Mouse (Mus musculus) liver, embryonic 16.5 days (tissue): ENCODE data around the gene Eef1e1. TPM values are rescaled to one million over a fixed set of nuclear protein-coding genes. Genes with fewer than 3 reads are reported as not detected.

Source experiments
- ATAC-seq: fragments of 200-750 bp; cut with Nextera tagmentation; 2 replicates; pipeline ENCODE4 v1.8.0; 2017; ENCODE audit warnings: low read depth, mild to moderate bottlenecking, moderate number of reproducible peaks, moderate library complexity
- H3K27ac ChIP-seq: fragments of 300-500 bp; sonication (generic); 2 replicates; pipeline ENCODE4 v1.5.1; 2014; ENCODE audit warnings: mild to moderate bottlenecking, low read length
- H3K27me3 ChIP-seq: fragments of 300-500 bp; sonication (generic); 2 replicates; pipeline ENCODE4 v1.6.1; 2014; ENCODE audit warnings: low read depth, low read length, mixed read lengths; ENCODE audit not compliant: control insufficient read depth, insufficient read depth
- H3K36me3 ChIP-seq: fragments of 300-500 bp; sonication (generic); 2 replicates; pipeline ENCODE4 v1.6.1; 2014; ENCODE audit warnings: mild to moderate bottlenecking; ENCODE audit not compliant: control insufficient read depth, insufficient read depth
- H3K4me1 ChIP-seq: fragments of 300-500 bp; sonication (generic); 2 replicates; pipeline ENCODE4 v1.6.1; 2014; ENCODE audit warnings: low read depth, low read length, mixed read lengths; ENCODE audit not compliant: control insufficient read depth
- H3K4me2 ChIP-seq: fragments of 300-500 bp; sonication (generic); 2 replicates; pipeline ENCODE4 v1.6.1; 2014; ENCODE audit warnings: low read depth, low read length, mixed read lengths
- H3K4me3 ChIP-seq: fragments of 300-500 bp; sonication (generic); 2 replicates; pipeline ENCODE4 v1.5.1; 2014; ENCODE audit warnings: low read depth, mild to moderate bottlenecking, low read length
- H3K9ac ChIP-seq: fragments of 300-500 bp; sonication (generic); 2 replicates; pipeline ENCODE4 v1.6.1; 2014; ENCODE audit warnings: low read depth, low read length
- H3K9me3 ChIP-seq: fragments of 300-500 bp; sonication (generic); replicated peaks from 2 replicates; pipeline ENCODE4 v1.6.1; 2016; ENCODE audit warnings: low read length; ENCODE audit not compliant: control insufficient read depth
- whole genome bisulfite sequencing: fragments of 180-500 bp; shearing (Covaris S2); extraction: QIAGEN DNeasy Blood & Tissue Kit; methylation state at CpG from one replicate; pipeline ENCODE4 v1.1.7; 2014; ENCODE audit not compliant: insufficient replicate concordance; 5-methylcytosine and 5-hydroxymethylcytosine counted together
- polyA plus RNA-seq: library from polyadenylated mRNA; unstranded; fragments of >200 nt; fragmentation: Nextera tagmentation; extraction: Ambion mirVana; gene quantifications from 2 replicates; pipeline ENCODE4 v1.2.1, GENCODE M21; 2015

Eef1e1 gene
- polyA plus RNA-seq, 1 experiment from 2014 or later, result 31.4 TPM

- no peak overlapping the region; the same call in 1 of the 2 replicates for H3K4me3 ChIP-seq
- ATAC-seq, result no peak
- peaks cover 20% of the 10 kb centered on the region for H3K4me1 ChIP-seq
- H3K27me3 ChIP-seq, result no peaks in the 10 kb centered on the region
- no peak overlapping the region for H3K9ac ChIP-seq
- H3K9me3 ChIP-seq, result peaks cover 6% of the 10 kb centered on the region
- H3K4me2 ChIP-seq, result peak overlapping the region; percentile 79
- H3K27ac ChIP-seq, result no peak overlapping the region
- 54% methylated on average over 12 of the region's 12 CpGs for WGBS
- H3K36me3 ChIP-seq, result peaks cover 10% of the 10 kb centered on the region
Observed at GRCm38 (mm10) chr13:38659524-38660136, 772 bp upstream of the Eef1e1 start.

- no peak overlapping the region for H3K27ac ChIP-seq
- H3K9me3 ChIP-seq, result peaks cover 6% of the 10 kb centered on the region
- WGBS, result 6% methylated on average over 4 of the region's 4 CpGs
- H3K4me2 ChIP-seq, result peak overlapping the region; percentile 79
- H3K9ac ChIP-seq, result peak overlapping the region; percentile 79
- no peaks in the 10 kb centered on the region for H3K27me3 ChIP-seq
- peaks cover 13% of the 10 kb centered on the region for H3K4me1 ChIP-seq
- peaks cover 24% of the 10 kb centered on the region for H3K36me3 ChIP-seq
- H3K4me3 ChIP-seq, result peak overlapping the region; percentile 83
- ATAC-seq, result no peak
Observed at GRCm38 (mm10) chr13:38657865-38658264, 993 bp downstream of the Eef1e1 start.

- Histone ChIP-seq H3K9ac (no peak overlapping the region), H3K27me3 (no peaks in the 10 kb centered on the region), H3K4me3 (no peak overlapping the region), H3K9me3 (no peaks in the 10 kb centered on the region), H3K4me2 (no peak overlapping the region), H3K27ac (no peak overlapping the region), H3K36me3 (peaks cover 74% of the 10 kb centered on the region), H3K4me1 (no peaks in the 10 kb centered on the region)
- ATAC-seq, result no peak
- 83% methylated on average over 4 of the region's 4 CpGs for WGBS
Observed at GRCm38 (mm10) chr13:38650292-38650691, 8.6 kb downstream of the Eef1e1 start.

- Histone ChIP-seq H3K27me3 (no peaks in the 10 kb centered on the region), H3K4me2 (no peak overlapping the region), H3K4me3 (no peak overlapping the region), H3K27ac (no peak overlapping the region), H3K4me1 (no peaks in the 10 kb centered on the region), H3K9me3 (no peaks in the 10 kb centered on the region), H3K36me3 (peaks cover 74% of the 10 kb centered on the region), H3K9ac (no peak overlapping the region)
- WGBS, result 71% methylated on average over 4 of the region's 4 CpGs
- ATAC-seq, result no peak
Observed at GRCm38 (mm10) chr13:38649069-38649468, 9.8 kb downstream of the Eef1e1 start.

- no peak for ATAC-seq
- WGBS, result 86% methylated on average over 5 of the region's 5 CpGs
- H3K9ac ChIP-seq, result no peak overlapping the region
Observed at GRCm38 (mm10) chr13:38641414-38641813, 17.4 kb downstream of the Eef1e1 start.

GRCm38 (mm10) chr13:38640961-38641360 lies 17.9 kb downstream of the Eef1e1 start:
- Histone ChIP-seq H3K4me1 (no peaks in the 10 kb centered on the region), H3K9ac (no peak overlapping the region), H3K4me2 (no peak overlapping the region), H3K27me3 (no peaks in the 10 kb centered on the region), H3K36me3 (peaks cover 22% of the 10 kb centered on the region), H3K27ac (no peak overlapping the region), H3K4me3 (no peak overlapping the region), H3K9me3 (no peaks in the 10 kb centered on the region)
- no peak for ATAC-seq
- WGBS, result 87% methylated on average over 5 of the region's 5 CpGs

More at GRCm38 (mm10) chr13:38641414-38641813, 17.4 kb downstream of the Eef1e1 start:
- H3K9me3 ChIP-seq, result no peaks in the 10 kb centered on the region
- no peak overlapping the region for H3K4me2 ChIP-seq
- no peaks in the 10 kb centered on the region for H3K27me3 ChIP-seq
- H3K4me1 ChIP-seq, result no peaks in the 10 kb centered on the region
- H3K27ac ChIP-seq, result no peak overlapping the region
- H3K4me3 ChIP-seq, result no peak overlapping the region
- H3K36me3 ChIP-seq, result peaks cover 22% of the 10 kb centered on the region

GRCm38 (mm10) chr13:38638694-38639093 lies 20.2 kb downstream of the Eef1e1 start:
- H3K4me3 ChIP-seq, result no peak overlapping the region
- H3K27ac ChIP-seq, result no peak overlapping the region
- H3K27me3 ChIP-seq, result no peaks in the 10 kb centered on the region
- no peak overlapping the region for H3K4me2 ChIP-seq
- no peak for ATAC-seq
- no peaks in the 10 kb centered on the region for H3K9me3 ChIP-seq
- peaks cover 4% of the 10 kb centered on the region for H3K36me3 ChIP-seq
- H3K9ac ChIP-seq, result no peak overlapping the region
- 66% methylated on average over 11 of the region's 11 CpGs for WGBS
- peaks cover 12% of the 10 kb centered on the region for H3K4me1 ChIP-seq

GRCm38 (mm10) chr13:38634800-38635269 lies 24.0 kb downstream of the Eef1e1 start, which contains the start of gene Bloc1s5:
TSS of gene Bloc1s5 (minus strand) at chr13:38635109.
- H3K4me1 ChIP-seq, result peaks cover 28% of the 10 kb centered on the region
- peak within 1 kb of the TSS; percentile 97 for H3K27ac ChIP-seq
- H3K4me3 ChIP-seq, result peak within 1 kb of the TSS; percentile 83
- ATAC-seq, result peak; percentile 91
- peak within 1 kb of the TSS; percentile 86 for H3K4me2 ChIP-seq
- H3K9me3 ChIP-seq, result no peaks in the 10 kb centered on the region
- H3K9ac ChIP-seq, result peak within 1 kb of the TSS; percentile 87
- H3K36me3 ChIP-seq, result peaks cover 6% of the 10 kb centered on the region; the same call in 1 of the 2 replicates
- WGBS, result under 1% methylated on average over 43 of the region's 44 CpGs
- H3K27me3 ChIP-seq, result no peaks in the 10 kb centered on the region

- Histone ChIP-seq H3K27ac (peak overlapping the region; percentile 97), H3K4me1 (peaks cover 28% of the 10 kb centered on the region), H3K4me3 (peak overlapping the region; percentile 83), H3K4me2 (peak overlapping the region; percentile 86), H3K9ac (peak overlapping the region; percentile 87), H3K27me3 (no peaks in the 10 kb centered on the region), H3K9me3 (no peaks in the 10 kb centered on the region), H3K36me3 (peaks cover 6% of the 10 kb centered on the region; the same call in 1 of the 2 replicates)
- under 1% methylated on average over 19 of the region's 19 CpGs for WGBS
- peak; percentile 33 for ATAC-seq
Observed at GRCm38 (mm10) chr13:38634256-38634799, 24.5 kb downstream of the Eef1e1 start.
